Mouse (Mus musculus) skeletal muscle tissue, adult 2 months (tissue): ENCODE data around the gene Parvb.
"Not testable (repeated sequence)": the region's sequence is repeated elsewhere in the genome, so short reads cannot be mapped to it uniquely, and the experiment has no call there.

Source experiments
- DNase-seq: peaks from one replicate; pipeline ENCODE4 v3.0.0-alpha.2; 2012; ENCODE audit warnings: low read depth, low spot score

The Parvb gene

GRCm38 (mm10) chr15:84256864-84257263, 25.0 kb downstream of the Parvb start:
- no peak for DNase-seq

GRCm38 (mm10) chr15:84258602-84259355, 26.9 kb downstream of the Parvb start:
- no peak for DNase-seq

GRCm38 (mm10) chr15:84260123-84260822, 28.4 kb downstream of the Parvb start:
- peak; percentile 60 for DNase-seq

GRCm38 (mm10) chr15:84262630-84263029, 30.8 kb downstream of the Parvb start:
- no peak for DNase-seq

GRCm38 (mm10) chr15:84263573-84263972, 31.7 kb downstream of the Parvb start:
- DNase-seq, result no peak

- no peak for DNase-seq
Measured at GRCm38 (mm10) chr15:84265141-84265540, 33.3 kb downstream of the Parvb start.

GRCm38 (mm10) chr15:84266290-84266689, 34.4 kb downstream of the Parvb start:
- DNase-seq, result no peak

- DNase-seq, result no peak
Measured at GRCm38 (mm10) chr15:84267720-84268260, 35.9 kb downstream of the Parvb start.

- no peak for DNase-seq
Measured at GRCm38 (mm10) chr15:84269107-84269633, 37.3 kb downstream of the Parvb start.

GRCm38 (mm10) chr15:84270032-84270431, 38.2 kb downstream of the Parvb start:
- DNase-seq, result no peak

- peak; percentile 47 for DNase-seq
Measured at GRCm38 (mm10) chr15:84270463-84270862, 38.6 kb downstream of the Parvb start.

- no peak for DNase-seq
Measured at GRCm38 (mm10) chr15:84276066-84276465, 44.2 kb downstream of the Parvb start.

GRCm38 (mm10) chr15:84278091-84278490, 46.2 kb downstream of the Parvb start:
- DNase-seq, result no peak

- DNase-seq, result no peak
Measured at GRCm38 (mm10) chr15:84278656-84279055, 46.8 kb downstream of the Parvb start.

GRCm38 (mm10) chr15:84280309-84280708, 48.5 kb downstream of the Parvb start:
- no peak for DNase-seq

- DNase-seq, result no peak
Measured at GRCm38 (mm10) chr15:84280712-84281347, 49.0 kb downstream of the Parvb start.

- DNase-seq, result no peak
Measured at GRCm38 (mm10) chr15:84282206-84283085, 50.6 kb downstream of the Parvb start.

GRCm38 (mm10) chr15:84284059-84284458, 52.2 kb downstream of the Parvb start:
- no peak for DNase-seq

GRCm38 (mm10) chr15:84285453-84285852, 53.6 kb downstream of the Parvb start:
- no peak for DNase-seq

GRCm38 (mm10) chr15:84288953-84289352, 57.1 kb downstream of the Parvb start:
- not testable (repeated sequence) for DNase-seq

- no peak for DNase-seq
Measured at GRCm38 (mm10) chr15:84291097-84291496, 59.3 kb downstream of the Parvb start.
